Mouse (Mus musculus): ENCODE results near the gene Ankrd13b. TPM values are rescaled to one million over a fixed set of nuclear protein-coding genes. Genes with fewer than 3 reads are reported as not detected.

Ankrd13b gene
- polyA plus RNA-seq, 1 experiment from 2014 or later, result 11.6 TPM

- DNase-seq (ENCODE audit: low spot score), result peak; percentile 77
These were observed 42.8 kb downstream of the Ankrd13b start for GRCm38 (mm10) chr11:77446628-77447041.

GRCm38 (mm10) chr11:77444939-77445338, 44.5 kb downstream of the Ankrd13b start:
- DNase-seq (ENCODE audit: low spot score) (no peak), ATAC-seq (ENCODE audit: low read depth) (no peak)
- Histone ChIP-seq H3K4me3 (ENCODE audit: low read depth, low read length) (no peak overlapping the region), H3K9me3 (ENCODE audit: control insufficient read depth, low read length) (no peaks in the 10 kb centered on the region), H3K4me1 (ENCODE audit: control insufficient read depth, insufficient read depth, low read length) (no peaks in the 10 kb centered on the region), H3K9ac (ENCODE audit: low read depth, low read length) (no peak overlapping the region), H3K27me3 (replicated peaks; ENCODE audit: control insufficient read depth, insufficient read depth, low read length) (no peaks in the 10 kb centered on the region), H3K27ac (replicated peaks; ENCODE audit: low read depth, low read length) (no peak overlapping the region), H3K4me2 (ENCODE audit: low read depth, low read length) (no peak overlapping the region), H3K36me3 (ENCODE audit: control insufficient read depth, insufficient read depth, low read length) (peaks cover 20% of the 10 kb centered on the region; the same call in 1 of the 2 replicates)
- WGBS, result 78% methylated on average over 2 of the region's 2 CpGs

More at GRCm38 (mm10) chr11:77446628-77447041, 42.8 kb downstream of the Ankrd13b start:
- no peaks in the 10 kb centered on the region for H3K27me3 ChIP-seq (replicated peaks; ENCODE audit: control insufficient read depth, insufficient read depth, low read length)
- H3K36me3 ChIP-seq (ENCODE audit: control insufficient read depth, insufficient read depth, low read length), result peaks cover 23% of the 10 kb centered on the region; the same call in 1 of the 2 replicates
- no peak overlapping the region for H3K27ac ChIP-seq (replicated peaks; ENCODE audit: low read depth, low read length)
- H3K9me3 ChIP-seq (ENCODE audit: control insufficient read depth, low read length), result no peaks in the 10 kb centered on the region
- H3K4me2 ChIP-seq (ENCODE audit: low read depth, low read length), result no peak overlapping the region
- ATAC-seq (ENCODE audit: low read depth), result peak; percentile 81; the same call in 1 of the 2 replicates
- H3K4me3 ChIP-seq (ENCODE audit: low read depth, low read length), result no peak overlapping the region
- WGBS, result 51% methylated on average over 6 of the region's 6 CpGs
- H3K9ac ChIP-seq (ENCODE audit: low read depth, low read length), result no peak overlapping the region
- H3K4me1 ChIP-seq (ENCODE audit: control insufficient read depth, insufficient read depth, low read length), result no peaks in the 10 kb centered on the region

- Histone ChIP-seq H3K27ac (replicated peaks; ENCODE audit: low read depth, low read length) (peak overlapping the region; percentile 15; the same call in 1 of the 2 replicates), H3K9ac (ENCODE audit: low read depth, low read length) (no peak overlapping the region), H3K4me2 (ENCODE audit: low read depth, low read length) (no peak overlapping the region), H3K4me1 (ENCODE audit: control insufficient read depth, insufficient read depth, low read length) (no peaks in the 10 kb centered on the region), H3K27me3 (replicated peaks; ENCODE audit: control insufficient read depth, insufficient read depth, low read length) (no peaks in the 10 kb centered on the region), H3K36me3 (ENCODE audit: control insufficient read depth, insufficient read depth, low read length) (peaks cover 20% of the 10 kb centered on the region), H3K4me3 (ENCODE audit: low read depth, low read length) (no peak overlapping the region), H3K9me3 (ENCODE audit: control insufficient read depth, low read length) (no peaks in the 10 kb centered on the region)
- 60% methylated on average over 7 of the region's 7 CpGs for WGBS
- ATAC-seq (ENCODE audit: low read depth) (no peak), DNase-seq (ENCODE audit: low spot score) (peak; percentile 50)
These were observed 47.0 kb downstream of the Ankrd13b start for GRCm38 (mm10) chr11:77442186-77443170.

- DNase-seq (ENCODE audit: low spot score), result no peak
- no peak for ATAC-seq (ENCODE audit: low read depth)
- no peak overlapping the region for H3K4me3 ChIP-seq (ENCODE audit: low read depth, low read length)
- H3K4me1 ChIP-seq (ENCODE audit: control insufficient read depth, insufficient read depth, low read length), result no peaks in the 10 kb centered on the region
- peaks cover 21% of the 10 kb centered on the region for H3K36me3 ChIP-seq (ENCODE audit: control insufficient read depth, insufficient read depth, low read length)
- no peaks in the 10 kb centered on the region for H3K27me3 ChIP-seq (replicated peaks; ENCODE audit: control insufficient read depth, insufficient read depth, low read length)
- no peak overlapping the region for H3K27ac ChIP-seq (replicated peaks; ENCODE audit: low read depth, low read length)
- H3K9me3 ChIP-seq (ENCODE audit: control insufficient read depth, low read length), result no peaks in the 10 kb centered on the region
- 75% methylated on average over 8 of the region's 8 CpGs for WGBS
- no peak overlapping the region for H3K4me2 ChIP-seq (ENCODE audit: low read depth, low read length)
- no peak overlapping the region for H3K9ac ChIP-seq (ENCODE audit: low read depth, low read length)
These were observed 48.5 kb downstream of the Ankrd13b start for GRCm38 (mm10) chr11:77441020-77441419.

GRCm38 (mm10) chr11:77440081-77440480, 49.4 kb downstream of the Ankrd13b start:
- H3K36me3 ChIP-seq (ENCODE audit: control insufficient read depth, insufficient read depth, low read length), result peaks cover 21% of the 10 kb centered on the region
- no peak overlapping the region for H3K27ac ChIP-seq (replicated peaks; ENCODE audit: low read depth, low read length)
- DNase-seq (ENCODE audit: low spot score), result no peak
- no peak for ATAC-seq (ENCODE audit: low read depth)
- no peak overlapping the region for H3K4me2 ChIP-seq (ENCODE audit: low read depth, low read length)
- H3K9ac ChIP-seq (ENCODE audit: low read depth, low read length), result no peak overlapping the region
- no peaks in the 10 kb centered on the region for H3K4me1 ChIP-seq (ENCODE audit: control insufficient read depth, insufficient read depth, low read length)
- H3K27me3 ChIP-seq (replicated peaks; ENCODE audit: control insufficient read depth, insufficient read depth, low read length), result no peaks in the 10 kb centered on the region
- H3K9me3 ChIP-seq (ENCODE audit: control insufficient read depth, low read length), result no peaks in the 10 kb centered on the region
- no peak overlapping the region for H3K4me3 ChIP-seq (ENCODE audit: low read depth, low read length)
- WGBS, result 86% methylated on average over 9 of the region's 9 CpGs

- ATAC-seq (ENCODE audit: low read depth), result no peak
- Histone ChIP-seq H3K36me3 (ENCODE audit: control insufficient read depth, insufficient read depth, low read length) (peaks cover 19% of the 10 kb centered on the region), H3K27me3 (replicated peaks; ENCODE audit: control insufficient read depth, insufficient read depth, low read length) (no peaks in the 10 kb centered on the region), H3K9me3 (ENCODE audit: control insufficient read depth, low read length) (no peaks in the 10 kb centered on the region), H3K9ac (ENCODE audit: low read depth, low read length) (no peak overlapping the region), H3K4me2 (ENCODE audit: low read depth, low read length) (no peak overlapping the region), H3K27ac (replicated peaks; ENCODE audit: low read depth, low read length) (no peak overlapping the region), H3K4me3 (ENCODE audit: low read depth, low read length) (no peak overlapping the region), H3K4me1 (ENCODE audit: control insufficient read depth, insufficient read depth, low read length) (no peaks in the 10 kb centered on the region)
- DNase-seq (ENCODE audit: low spot score), result no peak
- 90% methylated on average over 2 of the region's 2 CpGs for WGBS
These were observed 52.5 kb downstream of the Ankrd13b start for GRCm38 (mm10) chr11:77437026-77437425.

GRCm38 (mm10) chr11:77428446-77428845, 61.0 kb downstream of the Ankrd13b start:
- H3K27ac ChIP-seq (replicated peaks; ENCODE audit: low read depth, low read length), result no peak overlapping the region
- H3K36me3 ChIP-seq (ENCODE audit: control insufficient read depth, insufficient read depth, low read length), result peaks cover 22% of the 10 kb centered on the region; the same call in 1 of the 2 replicates
- no peak for ATAC-seq (ENCODE audit: low read depth)
- no peaks in the 10 kb centered on the region for H3K9me3 ChIP-seq (ENCODE audit: control insufficient read depth, low read length)
- no peak overlapping the region for H3K9ac ChIP-seq (ENCODE audit: low read depth, low read length)
- no peak for DNase-seq (ENCODE audit: low spot score)
- no peak overlapping the region for H3K4me3 ChIP-seq (ENCODE audit: low read depth, low read length)
- H3K4me1 ChIP-seq (ENCODE audit: control insufficient read depth, insufficient read depth, low read length), result no peaks in the 10 kb centered on the region
- WGBS, result 87% methylated on average over 1 of the region's 1 CpGs
- no peak overlapping the region for H3K4me2 ChIP-seq (ENCODE audit: low read depth, low read length)
- no peaks in the 10 kb centered on the region for H3K27me3 ChIP-seq (replicated peaks; ENCODE audit: control insufficient read depth, insufficient read depth, low read length)

- no peak overlapping the region for H3K27ac ChIP-seq (replicated peaks; ENCODE audit: low read depth, low read length)
- no peaks in the 10 kb centered on the region for H3K9me3 ChIP-seq (ENCODE audit: control insufficient read depth, low read length)
- no peak for DNase-seq (ENCODE audit: low spot score)
- no peak for ATAC-seq (ENCODE audit: low read depth)
- H3K4me1 ChIP-seq (ENCODE audit: control insufficient read depth, insufficient read depth, low read length), result no peaks in the 10 kb centered on the region
- 89% methylated on average over 4 of the region's 4 CpGs for WGBS
- H3K27me3 ChIP-seq (replicated peaks; ENCODE audit: control insufficient read depth, insufficient read depth, low read length), result no peaks in the 10 kb centered on the region
- no peak overlapping the region for H3K4me3 ChIP-seq (ENCODE audit: low read depth, low read length)
- H3K9ac ChIP-seq (ENCODE audit: low read depth, low read length), result no peak overlapping the region
- H3K36me3 ChIP-seq (ENCODE audit: control insufficient read depth, insufficient read depth, low read length), result peaks cover 42% of the 10 kb centered on the region
- H3K4me2 ChIP-seq (ENCODE audit: low read depth, low read length), result no peak overlapping the region
These were observed 66.2 kb downstream of the Ankrd13b start for GRCm38 (mm10) chr11:77423175-77423859.
